Mouse (Mus musculus): ENCODE data around the gene Fras1.

The Fras1 gene

DNA sequence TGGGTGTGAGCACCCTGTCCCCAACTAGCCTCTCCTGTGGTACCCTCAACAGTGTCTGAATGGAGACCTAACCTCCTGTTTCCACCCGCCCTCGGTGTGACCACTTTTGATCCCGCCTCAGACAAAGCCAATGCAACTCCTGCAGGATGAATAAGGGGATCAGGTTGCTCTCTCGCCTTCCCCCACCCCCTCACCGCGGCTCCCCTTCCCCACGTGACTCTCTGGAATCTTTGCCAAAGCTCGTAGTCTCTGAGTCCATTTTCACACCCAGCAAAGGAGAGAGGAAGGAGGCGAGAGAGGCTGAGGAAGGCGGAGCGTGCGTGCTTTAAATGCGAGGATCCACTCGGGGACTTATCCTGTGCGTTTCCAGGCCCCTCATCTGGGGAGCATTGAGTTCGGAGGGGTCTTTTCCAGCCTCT, at the start of gene Fras1:
TSS of gene Fras1 (plus strand) at position 389 of the 419 bp plus-strand sequence.
- no peak for DNase-seq (ENCODE audit: low read depth, low spot score)

DNA sequence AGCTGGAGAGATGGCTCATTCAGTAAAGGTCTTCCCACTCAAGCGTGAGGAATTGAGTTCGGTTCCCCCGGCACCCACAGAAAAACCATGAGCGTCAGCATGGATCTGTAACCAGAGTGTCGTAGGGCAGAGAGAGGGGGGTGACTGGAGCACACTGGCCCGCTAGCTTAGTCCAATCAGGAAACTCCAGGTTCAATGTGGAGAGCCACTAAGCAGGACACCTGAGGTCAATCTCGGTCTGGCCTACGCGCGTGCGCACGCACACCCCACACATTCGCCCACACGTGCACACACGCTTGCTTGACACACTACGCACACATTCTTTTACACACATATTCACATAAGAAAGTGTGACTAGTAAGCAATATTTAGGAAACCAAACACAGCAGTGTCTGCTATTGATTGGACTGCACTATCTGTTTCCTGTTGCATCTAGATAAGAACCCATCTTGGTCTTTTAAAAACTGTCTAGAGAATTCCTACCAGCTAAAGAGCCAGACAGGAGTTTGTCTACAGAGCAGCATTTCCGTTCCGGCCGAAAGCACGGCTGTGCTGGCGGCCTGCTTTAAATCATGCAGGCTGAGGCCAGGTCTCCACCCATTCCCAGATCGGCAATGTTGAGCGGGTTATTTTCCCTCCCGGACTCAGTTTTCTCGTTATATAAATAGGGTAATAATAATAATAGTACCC, 42.6 kb upstream of the Fras1 start:
- no peak for DNase-seq (ENCODE audit: low read depth, low spot score)

DNA sequence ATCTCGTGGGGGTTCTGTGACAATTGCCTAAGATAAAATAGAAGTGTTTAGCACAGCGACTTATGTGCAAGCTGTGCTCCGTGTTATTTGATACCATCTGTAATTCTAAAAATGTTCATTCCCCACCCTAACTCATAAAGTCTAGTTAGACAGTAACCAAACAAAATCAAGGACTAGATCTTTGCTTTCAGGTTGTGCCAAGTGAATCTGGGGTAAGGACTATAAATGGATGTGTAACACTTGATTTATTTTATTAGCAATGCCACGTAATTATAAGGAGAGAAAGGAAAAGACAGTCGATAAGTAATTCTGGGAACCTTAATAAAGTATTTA, 42.1 kb upstream of the Fras1 start:
- DNase-seq (ENCODE audit: low read depth, low spot score) = no peak

DNA sequence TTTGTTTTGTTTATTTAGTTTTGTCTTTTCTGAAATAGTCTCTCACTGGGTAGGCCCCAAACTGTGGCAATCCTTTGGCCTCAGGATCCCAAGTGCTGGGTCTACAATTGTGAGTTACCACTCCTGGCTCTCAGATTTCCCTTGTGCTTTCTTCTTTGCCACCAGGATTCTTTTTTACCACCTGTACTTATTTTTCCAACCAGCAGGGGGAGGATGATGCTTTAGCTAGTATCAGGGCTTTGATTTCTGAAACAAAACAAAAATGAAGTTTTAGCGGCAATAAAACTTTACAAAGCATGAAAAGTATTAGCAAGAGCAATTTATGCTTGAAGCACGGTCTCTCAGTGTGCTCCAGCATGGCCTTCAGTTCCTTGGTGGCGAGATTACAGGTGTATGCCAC, 39.8 kb upstream of the Fras1 start:
- peak; percentile 74 for DNase-seq (ENCODE audit: low read depth, low spot score)

DNA sequence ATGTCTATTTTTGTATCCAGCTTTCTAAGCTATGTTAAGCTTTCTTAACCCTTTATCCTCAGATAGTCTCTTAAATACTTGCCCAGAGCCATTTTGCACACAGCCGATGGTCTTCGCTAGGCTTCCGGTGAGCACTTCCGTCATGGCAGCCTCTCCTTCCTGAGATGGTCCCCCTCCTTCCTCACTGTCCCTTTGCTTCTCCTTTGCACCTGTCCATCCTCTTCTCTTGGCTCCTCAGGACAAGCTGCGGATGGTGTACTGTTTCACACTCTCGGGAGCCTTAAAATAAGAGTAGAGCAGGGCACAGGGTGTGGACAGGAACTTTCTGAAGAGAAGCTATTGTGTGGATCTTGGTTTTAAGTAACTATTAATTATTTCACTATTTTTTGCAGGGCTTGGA, 33.2 kb upstream of the Fras1 start:
- no peak for DNase-seq (ENCODE audit: low read depth, low spot score)

DNA sequence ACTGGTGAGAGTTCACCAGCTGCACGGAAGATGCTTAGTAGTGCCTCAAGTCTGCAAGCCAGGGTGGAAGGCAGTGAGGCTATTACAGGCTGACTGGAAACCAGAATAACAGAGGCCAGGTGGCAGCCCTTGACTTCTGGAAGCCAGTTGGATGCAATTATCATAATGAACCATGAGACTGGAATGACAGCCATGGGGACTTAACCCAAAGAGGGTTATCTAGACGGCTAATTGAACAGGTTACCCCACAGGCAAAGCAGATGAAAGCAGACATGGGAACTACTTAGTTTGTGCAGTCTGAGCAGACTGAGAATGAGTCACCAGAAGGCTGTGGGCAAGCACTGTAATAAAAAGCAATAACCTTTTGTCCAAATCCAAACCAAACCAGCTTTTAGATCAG, 28.8 kb upstream of the Fras1 start:
- peak; percentile 10 for DNase-seq (ENCODE audit: low read depth, low spot score)

DNA sequence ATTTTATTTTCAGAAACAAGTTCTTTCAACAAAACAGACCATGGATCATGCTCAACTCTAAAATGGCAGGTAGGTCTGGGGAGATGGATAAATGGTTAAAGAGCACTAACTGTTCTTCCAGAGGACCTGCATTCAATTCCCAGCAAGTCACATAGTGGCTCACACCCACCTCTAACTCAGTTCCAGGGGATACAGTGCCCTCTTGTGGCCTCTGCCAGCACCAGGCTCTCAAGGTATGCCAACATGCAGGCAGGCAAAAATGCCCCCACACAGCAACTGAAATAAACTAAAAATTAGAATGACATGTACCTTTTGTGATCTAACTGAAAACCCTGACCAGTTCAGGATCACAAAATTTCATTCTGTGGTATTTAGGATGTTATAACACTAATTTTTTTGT, 21.8 kb upstream of the Fras1 start:
- peak; percentile 16 for DNase-seq (ENCODE audit: low read depth, low spot score)

DNA sequence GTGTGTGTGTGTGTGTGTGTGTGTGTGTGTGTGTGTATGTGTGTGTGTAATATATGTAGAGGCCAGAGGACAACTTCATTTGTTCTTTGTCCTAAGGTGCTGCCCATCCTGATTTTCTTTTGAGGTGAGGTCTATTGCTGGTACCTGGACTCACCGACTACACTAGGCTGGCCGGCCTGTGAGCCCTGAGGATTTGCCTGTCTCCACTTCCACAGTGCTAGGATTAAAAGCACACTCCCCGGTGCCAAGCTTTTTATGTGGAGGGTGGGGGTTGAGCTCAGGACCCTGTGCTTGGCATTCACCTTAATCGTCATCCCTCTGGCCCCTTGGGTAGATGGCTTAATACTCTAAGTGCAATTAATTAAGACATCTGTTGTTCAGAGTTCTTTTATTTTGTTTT, 9.8 kb upstream of the Fras1 start:
- DNase-seq (ENCODE audit: low read depth, low spot score) = no peak

- no peak for DNase-seq (ENCODE audit: low read depth, low spot score)
These were observed 8.2 kb upstream of the Fras1 start for GRCm38 (mm10) chr5:96365590-96365989.

DNA sequence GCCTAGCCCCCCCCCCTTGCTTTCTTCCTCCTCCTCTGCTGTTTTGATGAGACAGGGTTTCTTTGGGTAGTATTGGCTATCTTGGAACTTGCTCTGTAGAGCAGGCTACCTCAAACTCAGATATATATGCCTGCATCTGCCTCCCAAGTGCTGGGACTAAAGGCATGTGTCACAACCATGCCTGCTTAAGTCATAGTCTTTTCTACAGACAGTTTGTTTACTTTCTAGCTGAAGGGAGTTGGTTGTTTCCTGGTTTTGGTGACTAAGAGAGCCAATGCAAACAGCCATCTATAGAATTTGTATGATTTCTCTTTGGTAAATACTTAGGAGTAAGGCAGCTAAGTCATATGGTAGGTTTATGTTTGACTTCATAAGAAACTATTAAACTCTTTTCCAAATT, 6.5 kb upstream of the Fras1 start:
- no peak for DNase-seq (ENCODE audit: low read depth, low spot score)

GRCm38 (mm10) chr5:96373106-96373505, 649 bp upstream of the Fras1 start:
- no peak for DNase-seq (ENCODE audit: low read depth, low spot score)

DNA sequence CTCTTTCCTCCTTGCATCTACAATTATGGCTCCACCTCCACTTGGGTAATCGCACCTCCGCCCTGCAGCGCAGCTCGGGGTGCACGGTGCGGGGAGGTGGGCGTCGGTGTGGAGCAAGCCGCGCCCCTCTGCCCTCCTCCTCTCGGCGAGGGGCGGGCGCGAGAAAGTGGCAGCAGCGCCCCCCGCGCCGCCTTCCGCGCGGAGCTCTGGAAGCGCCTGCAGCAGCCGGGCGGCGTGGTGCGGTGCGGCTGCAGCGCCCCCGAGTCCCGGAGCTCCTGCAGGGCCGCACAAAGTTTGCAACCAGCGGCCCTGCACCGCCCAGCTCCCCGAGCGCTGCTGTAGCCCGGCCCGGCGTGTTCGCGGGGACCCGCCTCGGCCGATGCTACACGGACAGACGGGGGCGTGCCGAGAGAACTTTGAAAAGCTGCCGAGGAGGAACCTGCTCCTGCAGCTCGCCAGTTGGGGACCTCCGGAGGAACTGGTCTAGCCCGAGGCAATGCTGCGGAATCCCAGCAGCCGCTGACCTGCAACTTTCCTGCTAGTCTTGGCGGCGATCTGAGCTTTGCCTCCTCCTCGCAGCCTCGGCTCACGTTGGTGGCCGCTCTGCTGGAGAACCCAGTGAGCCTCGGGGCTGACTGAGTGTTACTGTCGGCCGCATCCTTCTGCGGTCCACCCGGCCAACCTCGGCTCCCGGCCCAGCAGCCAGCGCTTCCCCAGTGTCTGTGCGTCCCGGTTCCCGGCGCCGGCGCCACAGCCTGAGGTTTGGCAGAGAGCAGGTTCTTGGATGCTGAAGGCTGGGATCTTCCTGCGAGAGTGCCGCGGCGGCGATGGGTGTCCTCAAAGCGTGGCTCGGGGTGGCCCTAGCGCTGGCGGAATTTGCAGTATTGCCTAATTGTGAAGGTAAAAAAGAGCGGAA, 489 bp downstream of the Fras1 start:
- DNase-seq (ENCODE audit: low read depth, low spot score) = no peak

DNA sequence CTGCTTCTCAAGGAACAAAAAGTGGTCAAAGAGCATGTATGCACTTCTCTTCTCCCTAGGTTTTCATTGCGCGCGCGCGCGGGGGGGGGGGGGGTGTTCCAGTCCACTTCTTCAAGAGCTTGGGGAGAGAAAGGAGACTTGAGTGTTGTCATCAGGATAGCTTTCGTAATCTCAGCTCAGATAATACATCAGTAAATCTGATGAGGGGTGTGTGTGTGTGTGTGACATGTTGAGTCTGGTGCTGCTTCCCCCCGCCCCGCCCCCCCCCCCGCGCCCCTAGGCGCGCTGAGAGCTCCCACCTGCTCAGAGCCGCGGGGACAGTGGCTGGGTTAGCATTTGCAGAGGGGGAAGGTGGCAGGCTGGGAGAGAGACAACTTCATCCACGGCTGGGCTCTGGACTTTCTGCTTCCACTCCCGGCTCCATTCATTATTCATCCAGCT, 1.7 kb downstream of the Fras1 start:
- DNase-seq (ENCODE audit: low read depth, low spot score) = no peak

DNA sequence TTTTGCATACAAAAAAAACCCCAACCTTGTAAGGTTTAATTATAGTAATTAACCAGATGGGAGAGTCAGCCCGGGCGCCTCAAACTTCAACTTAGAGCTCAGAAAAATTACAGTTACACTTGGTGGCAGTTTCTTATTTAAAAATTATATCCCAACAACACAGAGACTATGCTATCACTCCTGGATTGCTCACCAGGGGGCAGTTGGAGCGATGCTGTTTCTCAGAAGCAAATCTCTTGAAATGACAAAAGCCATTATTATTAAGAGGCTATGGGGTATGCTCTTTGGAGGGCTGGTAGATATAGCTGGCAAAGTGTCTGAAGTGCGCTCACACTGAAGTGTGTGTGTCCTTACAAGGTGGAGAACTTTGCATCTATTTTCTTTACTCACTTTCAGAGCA, 2.5 kb downstream of the Fras1 start:
- no peak for DNase-seq (ENCODE audit: low read depth, low spot score)

DNA sequence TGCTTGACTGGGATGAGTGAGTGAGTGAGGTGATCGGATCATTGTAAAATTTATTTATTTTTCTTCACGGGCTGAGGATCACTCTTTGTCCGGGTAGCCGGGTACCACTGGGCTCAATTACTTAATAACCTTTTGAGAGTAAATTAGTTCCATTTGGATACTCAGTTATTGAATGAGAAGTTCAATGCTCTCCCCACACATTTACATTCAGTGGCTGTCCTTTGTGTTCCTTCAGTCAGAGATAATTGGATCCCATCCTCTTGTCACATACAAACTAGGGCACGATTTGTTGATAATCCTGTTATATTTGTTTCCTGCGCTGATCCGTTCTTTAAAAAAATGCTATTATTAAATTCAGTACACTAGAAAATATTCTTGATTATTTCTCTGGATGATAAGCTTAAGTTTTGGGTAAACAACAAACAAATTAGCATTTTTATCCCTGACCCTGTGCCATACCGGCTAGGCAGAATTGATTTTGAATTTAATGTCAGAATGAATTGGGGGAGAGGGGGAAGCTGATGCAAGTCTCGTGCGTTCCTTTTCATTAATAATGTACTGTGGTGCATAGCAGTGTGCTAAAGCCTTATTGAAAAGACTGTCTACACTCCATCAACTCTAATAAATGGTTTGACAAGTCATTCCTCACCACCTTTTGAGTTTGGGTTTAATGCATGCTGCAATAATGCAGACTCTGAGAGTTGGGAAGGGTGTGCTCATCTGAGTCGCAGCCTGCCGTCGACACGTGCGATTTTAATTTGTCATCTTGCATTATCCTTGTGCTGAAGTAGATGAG, 12.6 kb downstream of the Fras1 start:
- no peak for DNase-seq (ENCODE audit: low read depth, low spot score)

- DNase-seq (ENCODE audit: low read depth, low spot score) = no peak
These were observed 14.6 kb downstream of the Fras1 start for GRCm38 (mm10) chr5:96388306-96388705.

GRCm38 (mm10) chr5:96389963-96390623, 16.3 kb downstream of the Fras1 start:
- no peak for DNase-seq (ENCODE audit: low read depth, low spot score)

- no peak for DNase-seq (ENCODE audit: low read depth, low spot score)
These were observed 17.3 kb downstream of the Fras1 start for GRCm38 (mm10) chr5:96391086-96391485.

DNA sequence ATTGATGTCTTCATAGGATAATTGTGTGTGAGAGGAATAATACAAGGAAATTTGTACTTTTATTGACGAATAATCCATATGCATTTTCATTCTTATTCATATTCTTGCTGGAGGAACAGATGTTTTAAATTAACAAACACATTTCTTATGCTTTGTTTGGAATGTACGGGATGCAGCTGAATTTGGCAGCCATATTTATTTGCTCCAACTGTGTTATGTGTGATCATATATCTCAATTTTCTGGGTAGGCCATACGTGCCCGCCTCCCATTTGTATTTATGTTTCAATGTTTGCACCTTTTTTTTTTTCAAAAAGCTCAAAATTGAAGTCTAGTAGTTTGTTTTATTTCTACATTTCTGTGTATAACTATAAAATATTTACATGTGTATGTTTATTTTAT, 21.2 kb downstream of the Fras1 start:
- no peak for DNase-seq (ENCODE audit: low read depth, low spot score)

DNA sequence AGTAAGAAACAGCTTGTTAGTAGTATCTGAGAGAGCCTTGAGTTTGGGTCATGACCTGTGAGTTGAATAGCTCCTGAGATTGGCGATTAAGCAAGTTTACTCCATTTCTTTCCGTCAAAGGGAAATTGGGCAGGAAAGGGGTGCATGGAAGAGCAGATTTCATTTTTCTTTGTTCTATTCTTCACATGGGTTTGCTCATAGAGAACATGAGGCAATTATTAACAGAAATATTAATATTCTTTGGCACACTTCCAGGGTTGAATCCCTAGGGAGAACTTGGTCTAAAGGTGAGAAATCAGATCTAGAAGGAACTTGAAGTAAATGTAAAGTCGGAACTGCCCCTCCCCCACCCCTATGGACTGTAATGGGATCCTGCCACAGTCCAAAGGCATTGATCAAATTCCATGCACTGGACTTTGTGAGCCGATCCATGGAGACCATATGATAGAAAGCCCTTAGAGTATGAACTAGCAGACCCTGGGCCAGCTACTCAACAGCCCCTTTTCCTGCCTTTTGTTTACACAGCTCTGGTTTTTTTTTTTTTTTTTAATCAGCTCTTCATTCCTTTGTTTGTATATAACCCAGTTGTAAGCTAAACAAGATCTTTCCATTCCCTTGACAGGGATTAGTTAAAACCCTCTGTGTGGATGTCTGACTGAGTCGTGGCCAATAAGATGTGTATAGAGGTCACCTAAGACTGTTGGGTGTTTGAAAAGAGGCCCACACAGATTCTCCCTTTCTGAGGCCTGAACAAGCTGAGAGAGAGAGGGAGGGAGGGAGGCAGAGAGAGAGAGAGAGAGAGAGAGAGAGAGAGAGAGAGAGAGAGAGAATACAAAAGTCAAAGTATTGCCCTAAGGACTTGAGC, 22.3 kb downstream of the Fras1 start:
- no peak for DNase-seq (ENCODE audit: low read depth, low spot score)

DNA sequence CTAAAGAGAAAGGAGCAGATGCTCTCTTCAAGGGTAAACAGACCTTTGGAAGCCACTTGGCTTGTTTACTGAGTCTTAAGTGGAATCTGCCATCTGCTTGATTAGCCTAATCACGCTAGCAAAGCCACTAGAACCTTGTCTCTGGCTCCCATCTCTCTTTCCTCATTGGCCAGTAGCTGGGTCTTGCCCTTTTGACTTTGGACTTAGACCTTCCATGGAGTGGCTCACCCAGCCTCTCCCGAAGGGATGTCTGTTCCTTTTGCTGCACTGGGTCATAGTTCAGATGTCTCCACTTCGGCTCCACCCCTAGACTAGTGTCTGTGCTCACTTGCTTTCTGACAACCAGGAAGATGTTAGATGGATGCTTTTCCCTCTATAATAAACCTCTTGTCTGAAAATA, 28.8 kb downstream of the Fras1 start:
- no peak for DNase-seq (ENCODE audit: low read depth, low spot score)

Measured in 3T3-L1 (cell line).